Mouse (Mus musculus) intestine, postnatal 0 days (tissue): ENCODE measurements at regions not wholly inside any gene's neighbourhood (a gene's known extent, or its start where the extent isn't known, plus 50 kb on each side); places are given as distances from the start of the nearest gene placed in this dataset.

Source experiments
- ATAC-seq: fragments of 200-750 bp; cut with Nextera tagmentation; 2 replicates; pipeline ENCODE4 v1.8.0; 2017; ENCODE audit warnings: mild to moderate bottlenecking, moderate TSS enrichment, moderate library complexity
- H3K27ac ChIP-seq: fragments of 300-500 bp; sonication (generic); 2 replicates; pipeline ENCODE4 v1.5.1; 2014; ENCODE audit warnings: mild to moderate bottlenecking, low read depth, low read length, moderate library complexity
- H3K27me3 ChIP-seq: fragments of 300-500 bp; sonication (generic); replicated peaks from 2 replicates; pipeline ENCODE4 v1.6.1; 2014; ENCODE audit warnings: low read length, mixed read lengths; ENCODE audit not compliant: control insufficient read depth, insufficient read depth
- H3K36me3 ChIP-seq: fragments of 300-500 bp; sonication (generic); 2 replicates; pipeline ENCODE4 v1.6.1; 2014; ENCODE audit warnings: mild to moderate bottlenecking, moderate library complexity; ENCODE audit not compliant: control insufficient read depth, insufficient read depth
- H3K4me1 ChIP-seq: fragments of 300-500 bp; sonication (generic); replicated peaks from 2 replicates; pipeline ENCODE4 v1.6.1; 2014; ENCODE audit warnings: antibody characterized with exemption, low read length, mixed read lengths; ENCODE audit not compliant: control insufficient read depth, insufficient read depth
- H3K4me2 ChIP-seq: fragments of 300-500 bp; sonication (generic); replicated peaks from 2 replicates; pipeline ENCODE4 v1.6.1; 2014; ENCODE audit warnings: low read depth, mild to moderate bottlenecking, moderate library complexity
- H3K4me3 ChIP-seq: fragments of 300-500 bp; sonication (generic); 2 replicates; pipeline ENCODE4 v1.5.1; 2014; ENCODE audit warnings: low read depth, low read length
- H3K9ac ChIP-seq: fragments of 300-500 bp; sonication (generic); 2 replicates; pipeline ENCODE4 v1.6.1; 2014; ENCODE audit warnings: mild to moderate bottlenecking, low read depth, low read length
- H3K9me3 ChIP-seq: fragments of 300-500 bp; sonication (generic); 2 replicates; pipeline ENCODE4 v1.6.1; 2016; ENCODE audit warnings: mixed run types; ENCODE audit not compliant: control insufficient read depth
- CTCF ChIP-seq: sonication (generic); IDR thresholded peaks from 2 replicates; pipeline ENCODE4 v1.5.1; 2016; ENCODE audit warnings: low read depth, mild to moderate bottlenecking, control low read depth, antibody characterized with exemption, moderate library complexity
- WGBS: fragments of 180-500 bp; shearing (Covaris S2); extraction: QIAGEN DNeasy Blood & Tissue Kit; methylation state at CpG from one replicate; pipeline ENCODE4 v1.1.7; 2014; 5-methylcytosine and 5-hydroxymethylcytosine counted together

GRCm38 (mm10) chr2:166215191-166215590 is 59.7 kb upstream of the Sulf2 start:
- Histone ChIP-seq H3K4me2 (peak overlapping the region; percentile 48; the same call in 1 of the 2 replicates), H3K9me3 (no peaks in the 10 kb centered on the region), H3K4me3 (no peak overlapping the region), H3K4me1 (peaks cover 11% of the 10 kb centered on the region; the same call in 1 of the 2 replicates), H3K27ac (peak overlapping the region; percentile 73), H3K27me3 (no peaks in the 10 kb centered on the region), H3K9ac (no peak overlapping the region), H3K36me3 (no peaks in the 10 kb centered on the region)
- no peak for TF ChIP-seq CTCF
- 64% methylated on average over 7 of the region's 7 CpGs for WGBS
- ATAC-seq: no peak

GRCm38 (mm10) chr2:166207145-166207508 is 51.7 kb upstream of the Sulf2 start:
- Histone ChIP-seq H3K27ac (no peak overlapping the region), H3K4me1 (0 out of 2 replicates have a peak, but pooled peaks cover 5% of the 10 kb centered on the region), H3K36me3 (no peaks in the 10 kb centered on the region), H3K9ac (no peak overlapping the region), H3K4me2 (no peak overlapping the region), H3K27me3 (no peaks in the 10 kb centered on the region), H3K9me3 (no peaks in the 10 kb centered on the region), H3K4me3 (no peak overlapping the region)
- no peak for ATAC-seq
- no peak for TF ChIP-seq CTCF
- WGBS: 82% methylated on average over 3 of the region's 3 CpGs

- no peak for ATAC-seq
- H3K9ac ChIP-seq: no peak overlapping the region
These were observed 51.1 kb upstream of the Sulf2 start for GRCm38 (mm10) chr2:166206396-166207144.

More at GRCm38 (mm10) chr2:166206396-166207144, 51.1 kb upstream of the Sulf2 start:
- H3K27ac ChIP-seq: peak overlapping the region; percentile 68; the same call in 1 of the 2 replicates
- no peak overlapping the region for H3K4me2 ChIP-seq
- H3K9me3 ChIP-seq: no peaks in the 10 kb centered on the region
- H3K4me1 ChIP-seq: 0 out of 2 replicates have a peak, but pooled peaks cover 5% of the 10 kb centered on the region
- no peak overlapping the region for H3K4me3 ChIP-seq
- H3K36me3 ChIP-seq: no peaks in the 10 kb centered on the region
- 53% methylated on average over 5 of the region's 5 CpGs for WGBS
- TF ChIP-seq CTCF: no peak
- no peaks in the 10 kb centered on the region for H3K27me3 ChIP-seq
